In the genomic region with DNA sequence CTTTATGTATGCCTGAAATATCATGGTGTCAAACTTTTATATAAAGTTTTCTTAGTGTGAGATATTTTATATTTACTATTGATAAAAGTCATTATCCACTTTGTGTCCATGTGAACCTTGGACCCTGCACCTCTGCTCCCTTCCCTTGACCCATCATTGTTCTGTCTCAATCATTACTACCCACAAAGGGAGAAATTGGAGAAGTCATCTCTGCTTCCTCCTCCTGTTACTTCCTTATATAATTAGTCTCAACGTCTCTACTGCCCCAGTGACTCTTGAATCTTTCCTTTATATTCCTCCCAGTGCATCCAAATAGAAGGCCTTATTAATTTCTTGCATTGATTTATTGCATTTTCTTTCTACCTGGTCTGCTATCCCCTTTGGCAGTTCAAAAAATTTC, we compare ENCODE assay signal across 35 mouse cellular contexts. TPM values are rescaled to one million over a fixed set of nuclear protein-coding genes. Genes with fewer than 3 reads are reported as not detected.
"Had no signal": no experiment of that assay in that cellular context is flagged by ENCODE, and none has a peak within 500 bp of the region (broad histone marks: within the 10 kb centered on the region; RNA-seq: fewer than 3 reads in every experiment).

No protein-coding gene starts in this region.

- H3K4me1 ChIP-seq: heart, embryonic 13.5 days; heart, embryonic 15.5 days; hindbrain, embryonic 13.5 days; intestine, embryonic 15.5 days; limb, embryonic 10.5 days; limb, embryonic 12.5 days had no signal

- H3K4me2 ChIP-seq: heart, embryonic 11.5 days; heart, embryonic 13.5 days; heart, embryonic 15.5 days; hindbrain, embryonic 13.5 days; intestine, embryonic 15.5 days; limb, embryonic 12.5 days; liver, embryonic 11.5 days had no signal

- ATAC-seq: hindbrain, embryonic 16.5 days; inflammation-experienced regulatory T-cells, adult 6 months; intestine, embryonic 15.5 days; intestine, postnatal 0 days had no signal

- H3K9ac ChIP-seq: heart, embryonic 13.5 days; heart, embryonic 15.5 days; hindbrain, embryonic 13.5 days; intestine, embryonic 15.5 days; limb, embryonic 12.5 days had no signal

- H3K27me3 ChIP-seq: heart, embryonic 13.5 days; heart, embryonic 15.5 days; hindbrain, embryonic 13.5 days; intestine, embryonic 15.5 days; limb, embryonic 12.5 days had no signal

- H3K4me3 ChIP-seq: heart, embryonic 13.5 days; heart, embryonic 15.5 days; hindbrain, embryonic 13.5 days; intestine, embryonic 15.5 days; layer of hippocampus, adult 2 months; left cerebral cortex, adult 2 months; limb, embryonic 10.5 days; limb, embryonic 12.5 days had no signal

- DNase-seq: gastrocnemius, postnatal 14 days; gastrocnemius, postnatal 36 days; heart, adult 18-20 months; heart, postnatal 14 days; heart, postnatal 36 days; kidney, adult 18-20 months; kidney, adult 8-10 months; kidney, postnatal 10 days; kidney, postnatal 25 days; kidney, postnatal 4 days; liver had no signal

- H3K27ac ChIP-seq: heart, embryonic 13.5 days; heart, embryonic 15.5 days; hindbrain, embryonic 13.5 days; intestine, embryonic 15.5 days; layer of hippocampus, adult 2 months; left cerebral cortex, adult 2 months; limb, embryonic 10.5 days; limb, embryonic 12.5 days had no signal

- H3K9me3 ChIP-seq: heart, embryonic 13.5 days; heart, embryonic 15.5 days; hindbrain, embryonic 13.5 days; intestine, embryonic 15.5 days; limb, embryonic 10.5 days; limb, embryonic 12.5 days had no signal

RNA-seq across cellular contexts. Expression of a gene that starts 40.0 kb away (rescaled TPM):
- total RNA-seq: hematopoietic stem cell, adult 5-6 weeks; layer of hippocampus, adult 2 months; layer of hippocampus, postnatal 10 days; layer of hippocampus, postnatal 25 days; left cerebral cortex, adult 2 months; left cerebral cortex, postnatal 14 days; left cerebral cortex, postnatal 36 days had no signal
- polyA plus RNA-seq: heart, embryonic 11.5 days; heart, embryonic 13.5 days; heart, embryonic 15.5 days; heart, postnatal 0 days; hindbrain, embryonic 11.5 days; hindbrain, embryonic 13.5 days; hindbrain, embryonic 16.5 days; inflammation-experienced regulatory T-cells, adult 6 months; intestine, embryonic 15.5 days; intestine, postnatal 0 days; kidney, embryonic 14.5 days; kidney, embryonic 16.5 days; limb, embryonic 10.5 days; limb, embryonic 12.5 days; liver, embryonic 11.5 days had no signal

RNA-seq across cellular contexts. Expression of a gene that starts 50.1 kb away (rescaled TPM):
- total RNA-seq: gastrocnemius, adult 18-20 months; gastrocnemius, adult 8-10 months; gastrocnemius, postnatal 14 days; gastrocnemius, postnatal 36 days; heart, adult 18-20 months; heart, postnatal 36 days; hematopoietic stem cell, adult 5-6 weeks; layer of hippocampus, adult 2 months; layer of hippocampus, postnatal 25 days; left cerebral cortex, postnatal 14 days; left cerebral cortex, postnatal 36 days had no signal
- polyA plus RNA-seq: heart, embryonic 11.5 days; heart, embryonic 13.5 days; heart, embryonic 15.5 days; heart, postnatal 0 days; inflammation-experienced regulatory T-cells, adult 6 months; intestine, postnatal 0 days; limb, embryonic 10.5 days; liver, embryonic 11.5 days had no signal
